Mouse (Mus musculus) embryonic facial prominence, embryonic 11.5 days (tissue): ENCODE data around the gene Sipa1l1. TPM values are rescaled to one million over a fixed set of nuclear protein-coding genes. Genes with fewer than 3 reads are reported as not detected.

ENCODE experiments used
- ATAC-seq: fragments of 200-750 bp; cut with Nextera tagmentation; replicated peaks from 2 replicates; pipeline ENCODE4 v1.8.0; 2017; ENCODE audit warnings: low read depth; ENCODE audit not compliant: insufficient number of reproducible peaks, low FRiP score, low TSS enrichment
- DNase-seq: peaks from one replicate; pipeline ENCODE4 v3.0.0-alpha.2; 2015; ENCODE audit warnings: low spot score
- H3K27ac ChIP-seq: fragments of 300-500 bp; sonication (generic); replicated peaks from 2 replicates; pipeline ENCODE4 v1.5.1; 2014; ENCODE audit warnings: mild to moderate bottlenecking, low read depth, low read length, control low read depth
- H3K27me3 ChIP-seq: fragments of 300-500 bp; sonication (generic); 2 replicates; pipeline ENCODE4 v1.6.1; 2014; ENCODE audit warnings: mild to moderate bottlenecking, low read length, moderate library complexity, mixed read lengths; ENCODE audit not compliant: control insufficient read depth, insufficient read depth
- H3K36me3 ChIP-seq: fragments of 300-500 bp; sonication (generic); replicated peaks from 2 replicates; pipeline ENCODE4 v1.6.1; 2014; ENCODE audit warnings: low read depth, mild to moderate bottlenecking, low read length, moderate library complexity, mixed read lengths; ENCODE audit not compliant: control insufficient read depth, insufficient read depth
- H3K4me1 ChIP-seq: fragments of 300-500 bp; sonication (generic); 2 replicates; pipeline ENCODE4 v1.6.1; 2014; ENCODE audit warnings: low read length, mixed read lengths; ENCODE audit not compliant: control insufficient read depth, insufficient read depth
- H3K4me2 ChIP-seq: fragments of 300-500 bp; sonication (generic); 2 replicates; pipeline ENCODE4 v1.6.1; 2014; ENCODE audit warnings: low read depth, mild to moderate bottlenecking, control low read depth, low read length, moderate library complexity
- H3K4me3 ChIP-seq: fragments of 300-500 bp; sonication (generic); 2 replicates; pipeline ENCODE4 v1.5.1; 2014; ENCODE audit warnings: low read depth, low read length, control low read depth
- H3K9ac ChIP-seq: fragments of 300-500 bp; sonication (generic); replicated peaks from 2 replicates; pipeline ENCODE4 v1.6.1; 2014; ENCODE audit warnings: mild to moderate bottlenecking, control low read depth, low read length
- H3K9me3 ChIP-seq: fragments of 300-500 bp; sonication (generic); replicated peaks from 2 replicates; pipeline ENCODE4 v1.6.1; 2016; ENCODE audit warnings: mild to moderate bottlenecking, low read length, inconsistent platforms, mixed read lengths; ENCODE audit not compliant: control insufficient read depth
- WGBS: fragments of 180-500 bp; shearing (Covaris S2); extraction: QIAGEN DNeasy Blood & Tissue Kit; methylation state at CpG from one replicate; pipeline ENCODE4 v1.1.7; 2014; 5-methylcytosine and 5-hydroxymethylcytosine counted together
- polyA plus RNA-seq: library from polyadenylated mRNA; unstranded; fragments of >200 nt; fragmentation: Nextera tagmentation; extraction: Ambion mirVana; gene quantifications from 2 replicates; pipeline ENCODE4 v1.2.1, GENCODE M21; 2014

Sipa1l1 gene
- polyA plus RNA-seq, 1 experiment from 2014 or later, result 26.8 TPM

DNA sequence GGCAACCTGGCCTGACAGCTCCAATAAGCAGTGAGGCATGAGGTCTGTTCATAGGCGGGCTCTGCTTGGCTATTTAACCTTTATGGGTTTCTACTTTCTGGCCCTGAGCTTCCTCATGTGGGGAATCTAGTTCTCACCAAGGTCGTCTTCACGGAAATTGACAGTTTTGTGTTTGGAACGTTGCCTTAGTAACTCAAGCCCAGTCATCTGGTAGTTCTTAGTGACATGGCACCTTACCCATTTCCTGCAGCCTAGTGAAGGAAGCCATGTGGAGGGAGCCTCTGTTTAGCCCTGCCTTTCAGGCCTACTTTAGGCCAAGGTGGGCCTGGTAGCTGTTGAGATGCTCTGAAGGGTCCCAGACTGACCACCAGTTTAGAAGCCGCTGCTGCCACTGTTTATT lies 164.9 kb downstream of the Sipa1l1 start:
- Histone ChIP-seq H3K4me2 (no peak overlapping the region), H3K36me3 (no peaks in the 10 kb centered on the region), H3K27me3 (no peaks in the 10 kb centered on the region), H3K4me1 (no peaks in the 10 kb centered on the region; the same call in 1 of the 2 replicates), H3K9me3 (no peaks in the 10 kb centered on the region), H3K9ac (no peak overlapping the region), H3K27ac (no peak overlapping the region), H3K4me3 (no peak overlapping the region)
- ATAC-seq (no peak), DNase-seq (peak; percentile 44)
- WGBS, result 39% methylated on average over 5 of the region's 5 CpGs

DNA sequence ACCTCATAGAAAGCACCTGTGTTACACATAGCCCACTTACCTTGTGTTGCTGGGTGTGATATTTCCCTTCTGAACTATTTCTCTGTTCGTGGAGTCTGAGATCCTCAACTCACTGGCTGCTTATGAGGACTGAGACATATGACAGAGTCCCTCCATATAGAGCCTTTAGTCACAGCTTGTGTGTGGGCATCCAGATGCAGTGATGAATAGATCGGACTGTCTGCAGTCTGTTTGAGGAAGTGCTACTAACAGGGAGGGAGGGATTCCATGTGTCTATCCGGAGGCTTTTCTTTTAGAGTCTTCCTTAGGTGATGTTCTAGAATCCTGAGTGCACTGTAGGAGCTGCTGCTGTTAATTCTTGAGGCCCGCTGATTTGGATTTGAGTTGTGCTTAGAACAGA lies 165.4 kb downstream of the Sipa1l1 start:
- Histone ChIP-seq H3K27ac (no peak overlapping the region), H3K4me3 (no peak overlapping the region), H3K9me3 (no peaks in the 10 kb centered on the region), H3K36me3 (no peaks in the 10 kb centered on the region), H3K4me2 (no peak overlapping the region), H3K27me3 (no peaks in the 10 kb centered on the region), H3K9ac (no peak overlapping the region), H3K4me1 (no peaks in the 10 kb centered on the region; the same call in 1 of the 2 replicates)
- WGBS, result 45% methylated on average over 4 of the region's 4 CpGs
- ATAC-seq (no peak), DNase-seq (no peak)

DNA sequence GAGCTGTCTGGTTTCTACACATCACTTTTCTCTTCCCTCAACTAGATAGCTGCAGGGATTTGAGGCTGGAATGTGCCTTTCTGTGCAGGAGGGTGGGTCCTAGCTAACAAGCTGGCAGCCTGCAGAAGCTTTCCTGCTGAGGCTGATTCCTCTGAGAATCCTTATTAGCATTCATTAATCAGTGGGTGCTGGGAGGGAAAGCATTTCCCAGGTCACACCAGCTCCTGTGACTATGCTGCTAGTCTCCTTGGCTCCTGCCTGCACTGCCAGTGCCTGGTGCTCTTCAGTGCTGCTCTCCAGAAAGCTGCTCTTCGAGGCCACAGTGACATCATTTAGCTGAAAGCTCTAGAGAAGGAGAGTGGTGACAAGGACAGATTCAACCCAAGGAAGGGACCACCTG lies 166.0 kb downstream of the Sipa1l1 start:
- no peak overlapping the region for H3K9ac ChIP-seq
- no peaks in the 10 kb centered on the region for H3K36me3 ChIP-seq
- H3K4me2 ChIP-seq, result no peak overlapping the region
- DNase-seq (no peak), ATAC-seq (no peak)
- no peak overlapping the region for H3K4me3 ChIP-seq
- no peaks in the 10 kb centered on the region for H3K9me3 ChIP-seq
- 23% methylated on average over 1 of the region's 1 CpGs for WGBS
- H3K27ac ChIP-seq, result no peak overlapping the region
- H3K4me1 ChIP-seq, result no peaks in the 10 kb centered on the region; the same call in 1 of the 2 replicates
- no peaks in the 10 kb centered on the region for H3K27me3 ChIP-seq

DNA sequence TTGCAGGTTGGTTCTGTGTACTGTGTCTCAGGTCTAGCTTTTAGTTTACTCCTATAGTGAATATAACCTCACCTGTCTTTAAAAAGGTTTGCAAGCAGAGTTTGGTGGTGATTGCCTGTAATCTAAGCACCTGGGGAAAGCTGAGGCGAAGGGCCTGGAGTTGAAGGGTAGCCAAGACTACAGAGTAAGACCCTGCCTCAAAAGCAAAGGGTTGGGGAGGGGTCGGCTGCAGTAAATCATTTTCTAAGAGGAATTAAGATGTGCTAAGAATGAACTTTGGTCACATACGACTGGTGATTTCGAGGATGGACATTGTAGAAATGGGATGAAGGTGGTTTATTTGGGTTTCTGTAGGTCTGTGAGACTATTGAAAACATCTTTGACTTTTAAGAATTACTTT lies 169.4 kb downstream of the Sipa1l1 start:
- H3K27ac ChIP-seq, result no peak overlapping the region
- H3K4me3 ChIP-seq, result no peak overlapping the region
- no peaks in the 10 kb centered on the region for H3K9me3 ChIP-seq
- no peak overlapping the region for H3K9ac ChIP-seq
- no peak overlapping the region for H3K4me2 ChIP-seq
- 80% methylated on average over 4 of the region's 4 CpGs for WGBS
- DNase-seq, result no peak
- H3K4me1 ChIP-seq, result no peaks in the 10 kb centered on the region; the same call in 1 of the 2 replicates
- H3K27me3 ChIP-seq, result no peaks in the 10 kb centered on the region
- no peaks in the 10 kb centered on the region for H3K36me3 ChIP-seq
- ATAC-seq, result no peak

DNA sequence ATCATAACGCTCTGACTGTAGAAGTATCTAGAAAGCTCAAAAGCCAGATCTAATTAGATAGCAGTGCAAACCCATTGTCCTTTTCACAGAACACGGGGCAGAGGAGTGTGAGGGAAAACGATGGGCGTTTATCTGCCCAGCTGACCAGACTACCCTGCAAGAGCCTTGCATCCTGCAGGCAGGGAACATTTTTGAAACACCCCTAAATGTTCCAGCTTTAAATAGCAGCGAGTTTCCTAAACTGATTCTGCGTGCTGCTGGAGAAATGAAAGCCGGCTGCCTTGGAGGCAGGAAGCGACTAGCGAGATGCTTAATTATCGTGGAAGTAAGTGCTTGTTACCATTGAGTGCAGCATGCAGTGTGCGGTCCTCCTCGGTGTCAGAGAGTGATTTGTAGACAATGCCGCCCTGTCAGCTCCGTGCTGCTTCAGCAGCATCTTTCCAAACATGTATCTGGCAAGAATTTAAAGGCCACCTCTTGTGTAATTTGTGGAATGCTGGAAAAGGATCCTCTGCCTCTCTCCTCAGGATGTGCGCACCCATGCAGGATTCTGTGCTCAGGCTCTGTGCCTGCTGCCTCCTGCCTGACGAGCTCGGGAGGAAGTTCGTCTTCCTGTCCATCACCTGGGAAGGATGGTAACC lies 170.2 kb downstream of the Sipa1l1 start:
- Histone ChIP-seq H3K4me3 (no peak overlapping the region), H3K27me3 (no peaks in the 10 kb centered on the region), H3K9me3 (no peaks in the 10 kb centered on the region), H3K4me2 (peak overlapping the region; percentile 28), H3K4me1 (no peaks in the 10 kb centered on the region), H3K27ac (no peak overlapping the region), H3K36me3 (no peaks in the 10 kb centered on the region), H3K9ac (peak overlapping the region; percentile 8)
- ATAC-seq (no peak), DNase-seq (peak; percentile 46)
- WGBS, result 17% methylated on average over 18 of the region's 18 CpGs

DNA sequence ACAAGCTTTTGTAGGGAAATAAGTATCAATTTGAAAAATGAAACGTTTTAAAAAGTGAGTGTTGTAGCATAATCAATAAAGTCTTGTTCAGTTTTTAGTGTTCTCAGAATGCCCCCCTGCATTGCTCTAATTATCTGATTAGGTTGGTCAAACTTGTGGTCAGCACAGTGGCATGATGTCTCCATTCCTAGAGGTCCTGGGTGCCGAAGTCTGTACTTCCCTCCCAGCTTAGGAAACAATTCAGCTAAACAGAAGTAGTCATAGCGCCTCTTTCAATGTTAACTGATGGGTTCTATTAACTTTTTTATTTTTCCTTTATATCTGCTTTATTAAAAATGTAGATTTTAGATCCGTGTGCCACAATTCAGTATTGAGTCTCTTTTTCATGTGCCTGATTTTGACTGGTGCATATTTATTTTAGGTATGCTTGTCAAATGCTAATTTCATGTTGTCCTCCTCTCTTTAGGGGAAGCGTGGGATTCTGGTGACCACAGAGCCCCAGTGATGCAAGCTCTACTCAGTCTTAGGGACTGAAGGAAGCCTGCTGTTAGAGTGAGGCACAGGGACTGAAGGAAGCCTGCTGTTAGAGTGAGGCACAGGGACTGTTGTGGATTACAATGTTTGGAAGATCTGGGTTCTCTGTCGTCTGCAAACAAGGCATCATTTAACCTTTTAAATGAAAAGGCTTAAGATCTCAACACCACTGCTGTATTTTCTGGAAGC lies 171.2 kb downstream of the Sipa1l1 start:
- H3K9me3 ChIP-seq, result no peaks in the 10 kb centered on the region
- ATAC-seq (no peak), DNase-seq (no peak)
- H3K27ac ChIP-seq, result no peak overlapping the region
- H3K9ac ChIP-seq, result no peak overlapping the region
- H3K4me1 ChIP-seq, result no peaks in the 10 kb centered on the region
- 72% methylated on average over 6 of the region's 6 CpGs for WGBS
- H3K27me3 ChIP-seq, result no peaks in the 10 kb centered on the region
- no peak overlapping the region for H3K4me3 ChIP-seq
- H3K36me3 ChIP-seq, result no peaks in the 10 kb centered on the region
- no peak overlapping the region for H3K4me2 ChIP-seq

DNA sequence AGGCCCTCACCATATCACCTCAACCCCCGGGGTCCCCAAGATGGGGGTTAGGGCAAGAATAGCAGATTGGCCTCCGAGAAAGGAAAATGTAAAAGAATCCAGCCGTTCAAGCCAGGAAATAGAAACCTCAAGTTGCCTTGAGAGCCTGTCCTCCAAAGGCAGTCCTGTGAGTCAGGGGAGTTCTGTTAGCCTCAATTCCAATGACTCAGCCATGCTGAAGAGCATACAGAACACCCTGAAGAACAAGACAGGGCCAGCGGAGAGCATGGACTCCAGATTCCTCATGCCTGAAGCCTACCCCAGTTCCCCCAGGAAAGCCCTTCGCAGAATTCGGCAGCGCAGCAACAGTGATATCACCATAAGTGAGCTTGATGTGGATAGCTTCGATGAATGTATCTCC lies 172.1 kb downstream of the Sipa1l1 start:
- DNase-seq, result no peak
- H3K4me1 ChIP-seq, result no peaks in the 10 kb centered on the region
- no peak overlapping the region for H3K9ac ChIP-seq
- no peak overlapping the region for H3K4me2 ChIP-seq
- no peak overlapping the region for H3K4me3 ChIP-seq
- no peaks in the 10 kb centered on the region for H3K36me3 ChIP-seq
- no peak overlapping the region for H3K27ac ChIP-seq
- 97% methylated on average over 8 of the region's 8 CpGs for WGBS
- H3K9me3 ChIP-seq, result no peaks in the 10 kb centered on the region
- no peak for ATAC-seq
- H3K27me3 ChIP-seq, result no peaks in the 10 kb centered on the region

DNA sequence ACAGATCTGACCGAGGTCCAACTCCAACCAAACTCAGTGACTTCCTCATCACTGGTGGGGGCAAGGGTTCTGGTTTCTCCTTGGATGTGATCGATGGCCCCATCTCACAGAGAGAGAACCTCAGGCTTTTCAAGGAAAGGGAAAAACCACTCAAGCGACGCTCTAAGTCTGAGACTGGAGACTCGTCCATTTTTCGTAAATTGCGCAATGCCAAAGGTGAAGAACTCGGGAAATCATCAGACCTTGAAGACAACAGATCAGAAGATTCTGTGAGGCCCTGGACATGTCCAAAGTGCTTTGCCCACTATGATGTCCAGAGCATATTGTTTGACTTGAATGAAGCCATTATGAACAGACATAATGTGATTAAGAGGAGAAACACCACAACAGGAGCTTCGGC lies 172.6 kb downstream of the Sipa1l1 start:
- ATAC-seq (no peak), DNase-seq (no peak)
- Histone ChIP-seq H3K36me3 (no peaks in the 10 kb centered on the region), H3K9me3 (no peaks in the 10 kb centered on the region), H3K4me3 (no peak overlapping the region), H3K4me2 (no peak overlapping the region), H3K27me3 (no peaks in the 10 kb centered on the region), H3K4me1 (no peaks in the 10 kb centered on the region), H3K27ac (no peak overlapping the region), H3K9ac (no peak overlapping the region)
- WGBS, result 94% methylated on average over 9 of the region's 9 CpGs
